Mouse (Mus musculus): ENCODE data around the gene Adipor2. TPM values are rescaled to one million over a fixed set of nuclear protein-coding genes. Genes with fewer than 3 reads are reported as not detected.

Adipor2 gene
- 39.8 and 40.2 TPM in 2 replicates for polyA plus RNA-seq (2015; fragmentation: Nextera tagmentation; extraction: Ambion mirVana)

GRCm38 (mm10) chr6:119417354-119417753 is at the start of gene Adipor2:
TSS of gene Adipor2 (minus strand) at chr6:119417704.
- Histone ChIP-seq H3K9me3 (no peaks in the 10 kb centered on the region), H3K9ac (no peak within 1 kb of the TSS), H3K4me1 (0 out of 2 replicates have a peak, but pooled peaks cover 8% of the 10 kb centered on the region), H3K36me3 (no peaks in the 10 kb centered on the region), H3K4me2 (peak within 1 kb of the TSS; percentile 36), H3K27me3 (no peaks in the 10 kb centered on the region), H3K4me3 (peak within 1 kb of the TSS; percentile 7), H3K27ac (peak within 1 kb of the TSS; percentile 6; the same call in 1 of the 2 replicates)
- WGBS: 4% methylated on average over 12 of the region's 12 CpGs
- peak; percentile 65; the same call in 1 of the 2 replicates for ATAC-seq (ENCODE audit: insufficient number of reproducible peaks, low FRiP score, low TSS enrichment, low read depth)

- no peaks in the 10 kb centered on the region for H3K27me3 ChIP-seq
- no peak overlapping the region for H3K27ac ChIP-seq
- no peaks in the 10 kb centered on the region for H3K36me3 ChIP-seq
- H3K4me2 ChIP-seq: no peak overlapping the region
- H3K9me3 ChIP-seq: no peaks in the 10 kb centered on the region
- ATAC-seq (ENCODE audit: insufficient number of reproducible peaks, low FRiP score, low TSS enrichment, low read depth): no peak
- no peak overlapping the region for H3K9ac ChIP-seq
- H3K4me3 ChIP-seq: no peak overlapping the region
- no peaks in the 10 kb centered on the region for H3K4me1 ChIP-seq
- WGBS: 81% methylated on average over 1 of the region's 1 CpGs
Observed at GRCm38 (mm10) chr6:119466161-119466560, 48.7 kb upstream of the Adipor2 start.

- Histone ChIP-seq H3K27me3 (no peaks in the 10 kb centered on the region), H3K9ac (no peak overlapping the region), H3K36me3 (no peaks in the 10 kb centered on the region), H3K4me3 (no peak overlapping the region), H3K4me1 (no peaks in the 10 kb centered on the region), H3K4me2 (no peak overlapping the region), H3K9me3 (no peaks in the 10 kb centered on the region), H3K27ac (no peak overlapping the region)
- 68% methylated on average over 5 of the region's 5 CpGs for WGBS
- no peak for ATAC-seq (ENCODE audit: insufficient number of reproducible peaks, low FRiP score, low TSS enrichment, low read depth)
Observed at GRCm38 (mm10) chr6:119460391-119460790, 42.9 kb upstream of the Adipor2 start.

GRCm38 (mm10) chr6:119459041-119459440 is 41.5 kb upstream of the Adipor2 start:
- Histone ChIP-seq H3K9me3 (no peaks in the 10 kb centered on the region), H3K4me2 (no peak overlapping the region), H3K4me1 (no peaks in the 10 kb centered on the region), H3K27me3 (no peaks in the 10 kb centered on the region), H3K27ac (no peak overlapping the region), H3K36me3 (no peaks in the 10 kb centered on the region), H3K9ac (no peak overlapping the region), H3K4me3 (no peak overlapping the region)
- ATAC-seq (ENCODE audit: insufficient number of reproducible peaks, low FRiP score, low TSS enrichment, low read depth): no peak
- 72% methylated on average over 4 of the region's 4 CpGs for WGBS

GRCm38 (mm10) chr6:119458166-119458565 is 40.7 kb upstream of the Adipor2 start:
- no peaks in the 10 kb centered on the region for H3K27me3 ChIP-seq
- WGBS: 62% methylated on average over 8 of the region's 8 CpGs
- no peaks in the 10 kb centered on the region for H3K4me1 ChIP-seq
- H3K36me3 ChIP-seq: no peaks in the 10 kb centered on the region
- H3K4me2 ChIP-seq: no peak overlapping the region
- no peak overlapping the region for H3K27ac ChIP-seq
- no peak for ATAC-seq (ENCODE audit: insufficient number of reproducible peaks, low FRiP score, low TSS enrichment, low read depth)
- no peak overlapping the region for H3K4me3 ChIP-seq
- no peak overlapping the region for H3K9ac ChIP-seq
- no peaks in the 10 kb centered on the region for H3K9me3 ChIP-seq

GRCm38 (mm10) chr6:119451981-119452499 is 34.5 kb upstream of the Adipor2 start:
- no peaks in the 10 kb centered on the region for H3K36me3 ChIP-seq
- peak overlapping the region; percentile 83 for H3K27ac ChIP-seq
- WGBS: 2% methylated on average over 15 of the region's 15 CpGs
- peak overlapping the region; percentile 23; the same call in 1 of the 2 replicates for H3K9ac ChIP-seq
- no peak for ATAC-seq (ENCODE audit: insufficient number of reproducible peaks, low FRiP score, low TSS enrichment, low read depth)
- H3K4me3 ChIP-seq: peak overlapping the region; percentile 35
- peak overlapping the region; percentile 65 for H3K4me2 ChIP-seq
- H3K9me3 ChIP-seq: no peaks in the 10 kb centered on the region
- peaks cover 15% of the 10 kb centered on the region; the same call in 1 of the 2 replicates for H3K27me3 ChIP-seq
- peaks cover 28% of the 10 kb centered on the region for H3K4me1 ChIP-seq

GRCm38 (mm10) chr6:119450965-119451943 is 33.8 kb upstream of the Adipor2 start:
- 33% methylated on average over 14 of the region's 14 CpGs for WGBS
- H3K4me2 ChIP-seq: peak overlapping the region; percentile 65
- no peak overlapping the region for H3K9ac ChIP-seq
- no peaks in the 10 kb centered on the region for H3K9me3 ChIP-seq
- peak overlapping the region; percentile 83; the same call in 1 of the 2 replicates for H3K27ac ChIP-seq
- H3K4me3 ChIP-seq: peak overlapping the region; percentile 35; the same call in 1 of the 2 replicates
- no peak for ATAC-seq (ENCODE audit: insufficient number of reproducible peaks, low FRiP score, low TSS enrichment, low read depth)
- no peaks in the 10 kb centered on the region for H3K36me3 ChIP-seq
- H3K4me1 ChIP-seq: peaks cover 28% of the 10 kb centered on the region
- H3K27me3 ChIP-seq: peaks cover 15% of the 10 kb centered on the region; the same call in 1 of the 2 replicates

GRCm38 (mm10) chr6:119449060-119449499 is 31.6 kb upstream of the Adipor2 start:
- Histone ChIP-seq H3K36me3 (no peaks in the 10 kb centered on the region), H3K4me1 (peaks cover 28% of the 10 kb centered on the region), H3K27ac (no peak overlapping the region), H3K4me2 (peak overlapping the region; percentile 62), H3K4me3 (peak overlapping the region; percentile 36), H3K9ac (peak overlapping the region; percentile 28; the same call in 1 of the 2 replicates), H3K9me3 (no peaks in the 10 kb centered on the region), H3K27me3 (peaks cover 15% of the 10 kb centered on the region; the same call in 1 of the 2 replicates)
- peak; percentile 56; the same call in 1 of the 2 replicates for ATAC-seq (ENCODE audit: insufficient number of reproducible peaks, low FRiP score, low TSS enrichment, low read depth)
- WGBS: 3% methylated on average over 22 of the region's 23 CpGs

GRCm38 (mm10) chr6:119448321-119449059 is 31.0 kb upstream of the Adipor2 start:
- H3K27ac ChIP-seq: no peak overlapping the region
- 13% methylated on average over 18 of the region's 18 CpGs for WGBS
- no peak for ATAC-seq (ENCODE audit: insufficient number of reproducible peaks, low FRiP score, low TSS enrichment, low read depth)
- H3K36me3 ChIP-seq: no peaks in the 10 kb centered on the region
- H3K9me3 ChIP-seq: no peaks in the 10 kb centered on the region
- H3K27me3 ChIP-seq: peaks cover 15% of the 10 kb centered on the region; the same call in 1 of the 2 replicates
- peak overlapping the region; percentile 62 for H3K4me2 ChIP-seq
- H3K4me3 ChIP-seq: peak overlapping the region; percentile 36
- H3K9ac ChIP-seq: peak overlapping the region; percentile 28; the same call in 1 of the 2 replicates
- H3K4me1 ChIP-seq: peaks cover 29% of the 10 kb centered on the region

- no peaks in the 10 kb centered on the region for H3K36me3 ChIP-seq
- H3K9ac ChIP-seq: no peak overlapping the region
- peaks cover 14% of the 10 kb centered on the region for H3K4me1 ChIP-seq
- 60% methylated on average over 11 of the region's 11 CpGs for WGBS
- H3K9me3 ChIP-seq: no peaks in the 10 kb centered on the region
- peaks cover 14% of the 10 kb centered on the region; the same call in 1 of the 2 replicates for H3K27me3 ChIP-seq
- no peak overlapping the region for H3K27ac ChIP-seq
- no peak for ATAC-seq (ENCODE audit: insufficient number of reproducible peaks, low FRiP score, low TSS enrichment, low read depth)
- no peak overlapping the region for H3K4me2 ChIP-seq
- no peak overlapping the region for H3K4me3 ChIP-seq
Observed at GRCm38 (mm10) chr6:119445671-119446607, 28.4 kb upstream of the Adipor2 start.

Measured in limb, embryonic 15.5 days (tissue).